Mouse (Mus musculus): ENCODE data around the gene Gm44511. TPM values are rescaled to one million over a fixed set of nuclear protein-coding genes. Genes with fewer than 3 reads are reported as not detected.
A peak's percentile ranks its signal among the peaks of the same experiment; 100 is the strongest.
"Not testable (repeated sequence)": the region's sequence is repeated elsewhere in the genome, so short reads cannot be mapped to it uniquely, and the experiment has no call there.

Gene Gm44511
- polyA plus RNA-seq, 1 experiment from 2014 or later, result not detected

GRCm38 (mm10) chr6:128753610-128754224 is 72.4 kb downstream of the Gm44511 start:
- not testable (repeated sequence) for H3K27me3 ChIP-seq, H3K9ac ChIP-seq, H3K9me3 ChIP-seq, H3K4me3 ChIP-seq, H3K27ac ChIP-seq, H3K36me3 ChIP-seq, H3K4me1 ChIP-seq
- peak; percentile 84 for ATAC-seq (ENCODE audit: insufficient number of reproducible peaks, insufficient read depth, low FRiP score, low TSS enrichment, low read depth)
- peak overlapping the region; percentile 38 for H3K4me2 ChIP-seq
- 37% methylated on average over 8 of the region's 8 CpGs for WGBS

- H3K27ac ChIP-seq; ATAC-seq (ENCODE audit: insufficient number of reproducible peaks, insufficient read depth, low FRiP score, low TSS enrichment, low read depth); H3K36me3 ChIP-seq; H3K4me3 ChIP-seq; H3K4me2 ChIP-seq; H3K27me3 ChIP-seq; H3K9me3 ChIP-seq; H3K4me1 ChIP-seq; H3K9ac ChIP-seq: not testable (repeated sequence)
- WGBS, result 72% methylated on average over 6 of the region's 6 CpGs
These were observed 79.1 kb downstream of the Gm44511 start for GRCm38 (mm10) chr6:128747006-128747405.

- Histone ChIP-seq H3K36me3 (no peaks in the 10 kb centered on the region), H3K4me3 (no peak overlapping the region), H3K27me3 (no peaks in the 10 kb centered on the region), H3K9ac (no peak overlapping the region), H3K4me2 (no peak overlapping the region), H3K9me3 (no peaks in the 10 kb centered on the region), H3K27ac (no peak overlapping the region), H3K4me1 (no peaks in the 10 kb centered on the region)
- 87% methylated on average over 7 of the region's 7 CpGs for whole genome bisulfite sequencing
- no peak for ATAC-seq (ENCODE audit: insufficient number of reproducible peaks, insufficient read depth, low FRiP score, low TSS enrichment, low read depth)
These were observed 88.7 kb downstream of the Gm44511 start for GRCm38 (mm10) chr6:128737445-128737844.

- no peaks in the 10 kb centered on the region for H3K4me1 ChIP-seq
- H3K4me2 ChIP-seq, result no peak overlapping the region
- no peak overlapping the region for H3K9ac ChIP-seq
- ATAC-seq (ENCODE audit: insufficient number of reproducible peaks, insufficient read depth, low FRiP score, low TSS enrichment, low read depth), result no peak
- no peaks in the 10 kb centered on the region for H3K36me3 ChIP-seq
- H3K27ac ChIP-seq, result no peak overlapping the region
- H3K4me3 ChIP-seq, result no peak overlapping the region
- H3K27me3 ChIP-seq, result no peaks in the 10 kb centered on the region
- H3K9me3 ChIP-seq, result no peaks in the 10 kb centered on the region
These were observed 90.0 kb downstream of the Gm44511 start for GRCm38 (mm10) chr6:128736100-128736499.

- Histone ChIP-seq H3K4me3 (no peak overlapping the region), H3K4me1 (no peaks in the 10 kb centered on the region), H3K27me3 (no peaks in the 10 kb centered on the region), H3K9ac (no peak overlapping the region), H3K36me3 (no peaks in the 10 kb centered on the region), H3K4me2 (no peak overlapping the region), H3K27ac (no peak overlapping the region), H3K9me3 (no peaks in the 10 kb centered on the region)
- no peak for ATAC-seq (ENCODE audit: insufficient number of reproducible peaks, insufficient read depth, low FRiP score, low TSS enrichment, low read depth)
These were observed 91.2 kb downstream of the Gm44511 start for GRCm38 (mm10) chr6:128734896-128735295.

GRCm38 (mm10) chr6:128733908-128734679 is 92.0 kb downstream of the Gm44511 start:
- 77% methylated on average over 5 of the region's 5 CpGs for WGBS
- no peaks in the 10 kb centered on the region for H3K36me3 ChIP-seq
- no peak for ATAC-seq (ENCODE audit: insufficient number of reproducible peaks, insufficient read depth, low FRiP score, low TSS enrichment, low read depth)
- no peak overlapping the region for H3K4me2 ChIP-seq
- no peaks in the 10 kb centered on the region for H3K9me3 ChIP-seq
- no peaks in the 10 kb centered on the region for H3K4me1 ChIP-seq
- no peak overlapping the region for H3K9ac ChIP-seq
- H3K27me3 ChIP-seq, result no peaks in the 10 kb centered on the region
- no peak overlapping the region for H3K4me3 ChIP-seq
- no peak overlapping the region for H3K27ac ChIP-seq

GRCm38 (mm10) chr6:128732032-128732431 is 94.1 kb downstream of the Gm44511 start:
- Histone ChIP-seq H3K4me1 (no peaks in the 10 kb centered on the region), H3K9ac (no peak overlapping the region), H3K27me3 (no peaks in the 10 kb centered on the region), H3K4me3 (no peak overlapping the region), H3K9me3 (no peaks in the 10 kb centered on the region), H3K4me2 (no peak overlapping the region), H3K27ac (no peak overlapping the region), H3K36me3 (no peaks in the 10 kb centered on the region)
- 78% methylated on average over 3 of the region's 3 CpGs for WGBS
- ATAC-seq (ENCODE audit: insufficient number of reproducible peaks, insufficient read depth, low FRiP score, low TSS enrichment, low read depth), result no peak

Other genes starting within 250 kb of the Gm44511 start
- 1.5 and 3.1 TPM in 2 replicates for gene A2ml1, start 244.7 kb downstream of the Gm44511 start, polyA plus RNA-seq (2015; fragmentation: Nextera tagmentation; extraction: Ambion mirVana)
- gene Klrb1a, start 202.8 kb downstream of the Gm44511 start, polyA plus RNA-seq (2015; fragmentation: Nextera tagmentation; extraction: Ambion mirVana), result not detected in 2 replicates
- 2.5 TPM in 1 of 2 replicates, not detected in the other for gene Clec2h, start 163.9 kb downstream of the Gm44511 start, polyA plus RNA-seq (2015; fragmentation: Nextera tagmentation; extraction: Ambion mirVana)
- gene Klrb1, start 103.3 kb downstream of the Gm44511 start, polyA plus RNA-seq (2015; fragmentation: Nextera tagmentation; extraction: Ambion mirVana), result not detected in 2 replicates
- gene Klrb1c, start 37.1 kb downstream of the Gm44511 start, polyA plus RNA-seq (2015; fragmentation: Nextera tagmentation; extraction: Ambion mirVana), result 0.10 TPM in 1 of 2 replicates, not detected in the other
- gene Klrb1b, start within 50 bp of the Gm44511 start, polyA plus RNA-seq (2015; fragmentation: Nextera tagmentation; extraction: Ambion mirVana), result 0.19 TPM in 1 of 2 replicates, not detected in the other
- 0.19 and 0.20 TPM in 2 replicates for gene Clec2i, start 61.3 kb upstream of the Gm44511 start, polyA plus RNA-seq (2015; fragmentation: Nextera tagmentation; extraction: Ambion mirVana)
- 0.77 and 0.90 TPM in 2 replicates for gene BC035044, start 64.8 kb upstream of the Gm44511 start, polyA plus RNA-seq (2015; fragmentation: Nextera tagmentation; extraction: Ambion mirVana)
- gene Clec2g, start 108.1 kb upstream of the Gm44511 start, polyA plus RNA-seq (2015; fragmentation: Nextera tagmentation; extraction: Ambion mirVana), result 0.38 and 1.3 TPM in 2 replicates
- 0.72 TPM in 1 of 2 replicates, not detected in the other for gene Klrb1f, start 219.6 kb upstream of the Gm44511 start, polyA plus RNA-seq (2015; fragmentation: Nextera tagmentation; extraction: Ambion mirVana)

All from embryonic facial prominence, embryonic 13.5 days (tissue).